Comparison of ENCODE assay signal across 8 mouse cellular contexts in genomic region chrX:20364391-20365365, GRCm38 (mm10). TPM values are rescaled to one million over a fixed set of nuclear protein-coding genes. Genes with fewer than 3 reads are reported as not detected.
DNase-seq lines count a peak whose midpoint lies in the region; ATAC-seq and TF ChIP-seq lines count a peak whose summit lies in the region.

TSS of gene Rp2 (plus strand) at chrX:20364481.

- no peak for TF ChIP-seq POLR2A in ES-Bruce4 (IDR thresholded peaks at IDR 0.05; ENCODE audit: insufficient read depth, low read length)

- peak within 1 kb of the TSS; percentile 87 for H3K9ac ChIP-seq in ES-Bruce4 (ENCODE audit: low read depth, poor library complexity, severe bottlenecking)
- peak within 1 kb of the TSS; percentile 70 for H3K9ac ChIP-seq in forebrain, embryonic 13.5 days
- peak within 1 kb of the TSS; percentile 60 for H3K9ac ChIP-seq in neural tube, embryonic 15.5 days (replicated peaks)

- H3K4me3 ChIP-seq in ES-Bruce4 (ENCODE audit: low read depth, low read length), result peak within 1 kb of the TSS; percentile 99
- H3K4me3 ChIP-seq in forebrain, embryonic 13.5 days, result peak within 1 kb of the TSS; percentile 61
- peak within 1 kb of the TSS; percentile 63 for H3K4me3 ChIP-seq in neural tube, embryonic 15.5 days (replicated peaks)

- intact Hi-C loops in heart, postnatal 10 days (cut with DNase I), result loop anchor here (5.0 to 10.0 kb wide), 2 partner anchors 63 to 200 kb away; partner anchors contain the start of gene Jade3

- no peaks in the 10 kb centered on the region for H3K36me3 ChIP-seq in ES-Bruce4 (ENCODE audit: control insufficient read depth, insufficient read depth, low read length, poor library complexity, severe bottlenecking)
- no peaks in the 10 kb centered on the region for H3K36me3 ChIP-seq in forebrain, embryonic 13.5 days (ENCODE audit: poor library complexity, severe bottlenecking)
- no peaks in the 10 kb centered on the region for H3K36me3 ChIP-seq in neural tube, embryonic 15.5 days

- DNase-seq in heart, postnatal 10 days, result peak; percentile 83 to 85
- peak; percentile 77 for DNase-seq in layer of hippocampus, adult 11-12 months (ENCODE audit: low spot score)
- peak; percentile 90 to 91 for DNase-seq in lung, adult 18-20 months
- DNase-seq in testis, postnatal 14 days (ENCODE audit: low spot score), result peak; percentile 86

- peak; percentile 100 for ATAC-seq in cerebellum, adult (ENCODE audit: insufficient number of reproducible peaks, low FRiP score, low TSS enrichment)
- peak; percentile 100 for ATAC-seq in forebrain, embryonic 13.5 days
- ATAC-seq in neural tube, embryonic 15.5 days (ENCODE audit: low FRiP score), result peak; percentile 100

- H3K4me1 ChIP-seq in ES-Bruce4 (ENCODE audit: control insufficient read depth, insufficient read depth, low read length), result no peaks in the 10 kb centered on the region
- H3K4me1 ChIP-seq in forebrain, embryonic 13.5 days, result peaks cover 8% of the 10 kb centered on the region
- peaks cover 4% of the 10 kb centered on the region for H3K4me1 ChIP-seq in neural tube, embryonic 15.5 days

- H3K9me3 ChIP-seq in ES-Bruce4 (replicated peaks; ENCODE audit: control insufficient read depth, insufficient read depth, low read length, poor library complexity, severe bottlenecking), result no peaks in the 10 kb centered on the region
- no peaks in the 10 kb centered on the region for H3K9me3 ChIP-seq in forebrain, embryonic 13.5 days (replicated peaks)
- no peaks in the 10 kb centered on the region for H3K9me3 ChIP-seq in neural tube, embryonic 15.5 days (replicated peaks)

- H3K27me3 ChIP-seq in ES-Bruce4 (ENCODE audit: control insufficient read depth, insufficient read depth, low read length, poor library complexity, severe bottlenecking), result no peaks in the 10 kb centered on the region
- H3K27me3 ChIP-seq in forebrain, embryonic 13.5 days, result no peaks in the 10 kb centered on the region
- H3K27me3 ChIP-seq in neural tube, embryonic 15.5 days (replicated peaks), result no peaks in the 10 kb centered on the region

- TF ChIP-seq EP300 in ES-Bruce4 (IDR thresholded peaks at IDR 0.05; ENCODE audit: insufficient read depth, low read depth, low read length), result no peak

- TF ChIP-seq CTCF in ES-Bruce4 (IDR thresholded peaks at IDR 0.05; ENCODE audit: low read depth, low read length), result no peak

- H3K4me2 ChIP-seq in forebrain, embryonic 13.5 days, result peak within 1 kb of the TSS; percentile 57
- peak within 1 kb of the TSS; percentile 56 for H3K4me2 ChIP-seq in neural tube, embryonic 15.5 days

- H3K27ac ChIP-seq in ES-Bruce4 (ENCODE audit: insufficient read depth, low read length), result peak within 1 kb of the TSS; percentile 56
- 0 out of 2 replicates have a peak within 1 kb of the TSS, but pooled peaks have one; percentile 25 for H3K27ac ChIP-seq in forebrain, embryonic 13.5 days
- peak within 1 kb of the TSS; percentile 69 for H3K27ac ChIP-seq in neural tube, embryonic 15.5 days (replicated peaks)

- 11% methylated on average over 35 of the region's 35 CpGs for WGBS in forebrain, embryonic 13.5 days
- WGBS in neural tube, embryonic 15.5 days, result 17% methylated on average over 35 of the region's 35 CpGs

RNA-seq across cellular contexts. Expression of gene Rp2, which starts in this region (rescaled TPM):
- 36.2 and 43.9 TPM in 2 replicates for polyA plus RNA-seq in ES-Bruce4 (2011; ENCODE audit: insufficient read depth, insufficient read length, low read depth, missing spikeins)
- polyA plus RNA-seq in forebrain, embryonic 13.5 days (2015; fragmentation: Nextera tagmentation; extraction: Ambion mirVana), result 18.4 and 18.9 TPM in 2 replicates
- 10 to 100 TPM; 13.3 to 13.9 TPM for total RNA-seq in heart, postnatal 10 days (2021)
- 13.6 and 14.7 TPM in 2 replicates for polyA plus RNA-seq in neural tube, embryonic 15.5 days (2015; fragmentation: Nextera tagmentation; extraction: Ambion mirVana)

Comparison
In these comparisons a context has a peak if more than half of its experiments do, and no peak if none do; other contexts are left out.
1. Peak in every context shown above with its lines: DNase-seq, ATAC-seq, H3K4me3 ChIP-seq and H3K27ac ChIP-seq.